Mouse (Mus musculus) granulocyte monocyte progenitor cell, adult 5-6 weeks (primary cell): ENCODE results near the gene Emc3. TPM values are rescaled to one million over a fixed set of nuclear protein-coding genes. Genes with fewer than 3 reads are reported as not detected.
A peak's percentile ranks its signal among the peaks of the same experiment; 100 is the strongest.

ENCODE experiments used
- ATAC-seq: replicated peaks from 2 replicates; pipeline ENCODE4 v1.8.0; 2016; ENCODE audit warnings: mild to moderate bottlenecking, moderate TSS enrichment, inconsistent platforms; ENCODE audit not compliant: poor library complexity, severe bottlenecking
- total RNA-seq, 2 experiments: library from RNA; stranded (forward) in 1 of 2; stranded (reverse) in 1 of 2; fragments of 200-712, 200-1000 nt in 1 of 2; fragments of >200 nt in 1 of 2; fragmentation: Nextera tagmentation in 1 of 2; gene quantifications; 2 replicates each; pipeline ENCODE4 v1.2.3; 2014 to 2017

Emc3 gene
- total RNA-seq, 2 experiments from 2014 or later: 38.7 to 47.4 TPM

DNA sequence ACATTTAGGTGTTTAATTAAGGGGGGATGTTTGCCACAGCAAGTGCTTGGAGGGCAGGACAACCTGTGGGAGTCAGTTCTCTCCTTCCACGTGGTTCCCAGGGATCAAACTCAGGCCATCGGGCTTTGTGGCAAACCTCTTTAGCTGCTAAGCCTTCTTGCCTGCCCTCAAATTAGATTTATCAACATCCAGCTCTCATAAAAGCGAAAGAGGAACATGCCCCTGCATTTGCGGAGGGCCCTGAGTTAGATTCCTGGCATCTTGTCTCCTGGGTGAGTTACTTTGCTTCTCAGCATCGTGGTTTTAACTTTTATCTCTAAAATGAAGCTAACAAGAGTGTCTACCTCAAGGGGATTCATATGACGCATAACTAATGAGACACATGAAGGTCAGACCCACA is 32.1 kb downstream of the Emc3 start:
- no peak for ATAC-seq

DNA sequence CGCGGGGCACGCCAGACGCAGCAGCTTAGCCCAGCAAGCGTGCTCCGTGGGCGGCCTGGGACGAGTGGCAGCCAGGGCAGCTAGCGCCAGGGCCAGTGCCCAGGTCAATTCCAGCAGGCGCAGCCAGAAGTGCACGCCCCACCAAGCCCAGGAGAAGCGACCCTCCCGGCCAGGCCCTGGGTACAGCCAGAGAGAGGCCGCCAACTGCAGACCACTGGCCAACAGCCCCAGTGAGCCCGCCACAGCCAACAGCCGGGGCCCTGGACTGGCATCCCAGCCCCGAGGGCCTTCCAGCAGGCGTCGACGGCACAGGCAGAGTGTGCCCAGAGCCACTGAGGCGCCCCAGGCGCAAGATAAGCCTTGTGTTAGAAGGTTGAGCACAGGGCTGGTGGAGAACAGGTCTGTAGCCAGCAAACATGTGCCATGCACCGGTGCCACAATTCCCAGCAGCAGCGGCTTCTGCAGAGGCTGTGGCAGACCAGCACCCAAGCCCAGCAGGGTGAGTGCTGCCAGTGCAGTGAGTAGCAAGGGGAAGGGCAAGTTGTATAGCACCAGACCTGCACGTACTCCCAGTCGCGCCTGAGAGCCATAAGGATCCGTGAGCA is 36.3 kb downstream of the Emc3 start:
- no peak for ATAC-seq

- ATAC-seq: peak; percentile 81
These were observed 37.1 kb downstream of the Emc3 start for GRCm38 (mm10) chr6:113494258-113494788.

GRCm38 (mm10) chr6:113492101-113492864 is 39.2 kb downstream of the Emc3 start:
- ATAC-seq: no peak

GRCm38 (mm10) chr6:113489410-113489809 is 42.0 kb downstream of the Emc3 start:
- ATAC-seq: no peak

DNA sequence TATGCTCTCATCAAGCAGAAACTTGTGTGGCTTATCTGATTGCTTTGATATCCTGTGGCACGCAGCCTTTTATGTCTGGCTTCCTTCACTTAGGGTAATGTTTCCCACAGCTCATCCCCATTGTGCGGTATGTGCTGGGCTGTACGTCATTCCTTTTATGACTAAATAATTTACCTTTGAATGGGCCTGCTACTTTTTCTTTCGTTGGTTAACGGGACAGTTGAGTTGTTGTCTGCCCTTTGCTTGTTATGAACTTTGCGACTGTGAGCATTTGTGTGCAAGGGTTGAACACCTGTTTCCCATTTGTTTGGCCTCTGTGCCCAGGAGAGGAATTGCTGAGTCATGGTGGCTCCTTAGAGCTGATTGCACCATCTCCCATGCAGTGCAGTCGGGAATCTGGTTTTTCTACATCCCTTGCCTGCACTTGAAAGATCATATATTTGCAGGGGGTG is 44.3 kb downstream of the Emc3 start:
- peak; percentile 24 for ATAC-seq

- 0 out of 2 replicates have a peak, but pooled peaks have one; percentile 10 for ATAC-seq
These were observed 47.7 kb downstream of the Emc3 start for GRCm38 (mm10) chr6:113483729-113484128.

DNA sequence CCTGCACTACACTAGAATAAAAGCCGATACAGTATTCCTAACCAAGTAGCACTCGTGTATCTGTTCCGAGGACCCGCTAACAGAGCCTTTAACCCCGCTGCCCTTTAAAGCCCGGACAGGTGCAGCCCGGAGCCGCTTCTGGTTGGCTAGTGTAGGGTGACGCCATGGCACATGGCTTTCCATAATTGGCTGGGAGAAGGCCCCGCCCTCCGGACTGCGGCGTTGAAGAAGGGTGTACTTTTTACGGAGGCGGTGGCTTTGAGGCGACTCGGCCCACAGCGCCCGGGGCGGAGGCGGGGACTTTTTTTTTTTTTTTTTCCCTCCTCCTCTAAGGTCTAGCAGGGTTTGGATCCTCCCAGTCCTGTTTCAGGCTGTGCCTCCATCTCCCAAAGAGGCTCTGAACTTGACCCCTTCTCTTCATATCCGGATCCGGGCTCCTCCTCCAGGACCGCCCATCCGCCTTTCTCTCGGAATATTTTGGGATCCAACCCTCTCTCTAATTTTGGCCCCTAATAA is 48.3 kb downstream of the Emc3 start, which contains the start of gene Creld1:
TSS of gene Creld1 (plus strand) at position 198 of the 516 bp plus-strand sequence.
- ATAC-seq: peak; percentile 85

GRCm38 (mm10) chr6:113482477-113483099 is 48.9 kb downstream of the Emc3 start:
- peak; percentile 67 for ATAC-seq

- no peak for ATAC-seq
These were observed 50.7 kb downstream of the Emc3 start for GRCm38 (mm10) chr6:113480555-113481373.

- no peak for ATAC-seq
These were observed 52.5 kb downstream of the Emc3 start for GRCm38 (mm10) chr6:113478906-113479305.

- no peak for ATAC-seq
These were observed 54.1 kb downstream of the Emc3 start for GRCm38 (mm10) chr6:113477353-113477752.

DNA sequence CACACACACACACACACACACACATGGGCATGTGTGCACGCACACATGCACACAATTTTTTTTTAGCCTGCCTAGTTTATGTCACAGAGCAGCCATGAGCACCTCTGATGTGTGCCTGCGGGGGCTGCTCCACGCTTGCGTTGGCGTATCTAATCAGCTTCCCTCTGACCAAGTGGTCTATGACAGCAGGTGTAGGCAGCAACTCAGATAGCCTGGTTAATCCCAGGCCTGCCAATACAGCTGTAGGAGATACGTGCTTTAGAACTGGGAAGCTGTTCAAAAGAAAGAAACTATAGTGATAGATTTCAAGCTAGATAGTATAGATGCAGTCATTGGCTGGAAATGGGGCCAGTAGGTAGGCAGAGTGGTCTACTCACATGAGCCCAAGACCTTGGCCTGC is 57.7 kb downstream of the Emc3 start:
- ATAC-seq: no peak

DNA sequence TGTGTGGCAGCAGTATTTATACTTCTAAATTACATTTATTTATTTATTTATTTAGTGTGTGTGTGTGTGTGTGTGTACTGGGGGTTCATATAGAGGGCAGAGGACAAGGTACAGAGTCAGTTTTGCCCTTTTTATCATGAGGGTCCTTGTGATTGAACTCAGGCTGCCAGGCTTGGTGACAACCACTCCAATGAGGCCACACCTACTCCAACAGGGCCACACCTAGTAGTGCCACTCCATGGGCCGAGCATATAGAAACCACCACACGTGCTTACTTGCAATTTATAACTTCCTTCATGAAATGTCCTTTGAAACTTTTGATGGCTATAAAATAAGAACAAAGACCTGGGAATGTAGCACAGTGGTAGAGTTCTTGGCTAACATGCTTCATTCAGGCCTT is 58.2 kb downstream of the Emc3 start:
- no peak for ATAC-seq

GRCm38 (mm10) chr6:113472061-113472460 is 59.4 kb downstream of the Emc3 start:
- no peak for ATAC-seq

GRCm38 (mm10) chr6:113471297-113471936 is 60.0 kb downstream of the Emc3 start, which contains the start of gene Il17rc:
Gene Il17rc (plus strand): TSS chr6:113471427.
- ATAC-seq: no peak

GRCm38 (mm10) chr6:113469432-113469831 is 62.0 kb downstream of the Emc3 start:
- ATAC-seq: peak; percentile 74

DNA sequence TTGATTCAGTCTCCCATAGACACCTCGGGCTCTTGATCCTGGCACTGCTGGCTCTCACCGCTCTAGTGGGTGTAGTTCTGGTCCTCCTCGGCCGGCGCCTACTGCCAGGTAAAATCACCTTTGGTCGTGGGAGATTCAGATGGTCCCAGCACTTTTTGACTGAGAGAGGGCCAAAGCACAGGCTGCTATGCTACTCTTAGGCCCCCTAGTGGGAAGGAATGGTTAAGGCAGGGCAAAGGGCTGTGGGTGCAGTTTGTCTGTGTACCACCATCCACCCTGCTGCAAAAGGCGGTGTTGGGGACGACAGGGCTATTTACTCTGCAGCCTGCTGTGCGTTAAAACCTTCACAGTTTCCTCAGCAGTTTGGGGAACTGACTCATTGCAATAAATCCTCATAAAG is 62.4 kb downstream of the Emc3 start:
- peak; percentile 85 for ATAC-seq

GRCm38 (mm10) chr6:113468512-113468911 is 62.9 kb downstream of the Emc3 start:
- peak; percentile 71 for ATAC-seq
